Mouse (Mus musculus) forebrain, embryonic 15.5 days (tissue): ENCODE results near the gene Nudcd3. TPM values are rescaled to one million over a fixed set of nuclear protein-coding genes. Genes with fewer than 3 reads are reported as not detected.
"Not testable (repeated sequence)": the region's sequence is repeated elsewhere in the genome, so short reads cannot be mapped to it uniquely, and the experiment has no call there.

Experiments
- ATAC-seq: fragments of 200-750 bp; cut with Nextera tagmentation; replicated peaks from 2 replicates; pipeline ENCODE4 v1.8.0; 2017; ENCODE audit warnings: mild to moderate bottlenecking, moderate TSS enrichment, moderate library complexity
- H3K27ac ChIP-seq: fragments of 300-500 bp; sonication (generic); replicated peaks from 2 replicates; pipeline ENCODE4 v1.5.1; 2015; ENCODE audit warnings: mild to moderate bottlenecking, inconsistent platforms
- H3K27me3 ChIP-seq: fragments of 300-500 bp; sonication (generic); 2 replicates; pipeline ENCODE4 v1.6.1; 2015; ENCODE audit warnings: inconsistent platforms
- H3K36me3 ChIP-seq: fragments of 300-500 bp; sonication (generic); 2 replicates; pipeline ENCODE4 v1.6.1; 2015; ENCODE audit warnings: mild to moderate bottlenecking, inconsistent platforms
- H3K4me1 ChIP-seq: fragments of 300-500 bp; sonication (generic); 2 replicates; pipeline ENCODE4 v1.6.1; 2015; ENCODE audit warnings: inconsistent platforms
- H3K4me2 ChIP-seq: fragments of 300-500 bp; sonication (generic); replicated peaks from 2 replicates; pipeline ENCODE4 v1.6.1; 2015; ENCODE audit warnings: mild to moderate bottlenecking, inconsistent platforms
- H3K4me3 ChIP-seq: fragments of 300-500 bp; sonication (generic); 2 replicates; pipeline ENCODE4 v1.5.1; 2015; ENCODE audit warnings: mild to moderate bottlenecking, inconsistent platforms
- H3K9ac ChIP-seq: fragments of 300-500 bp; sonication (generic); replicated peaks from 2 replicates; pipeline ENCODE4 v1.6.1; 2015; ENCODE audit warnings: mild to moderate bottlenecking, inconsistent platforms
- H3K9me3 ChIP-seq: fragments of 300-500 bp; sonication (generic); 2 replicates; pipeline ENCODE4 v1.6.1; 2016; ENCODE audit warnings: inconsistent platforms
- WGBS: fragments of 180-500 bp; shearing (Covaris S2); methylation state at CpG from one replicate; pipeline ENCODE4 v1.1.7; 2015; ENCODE audit warnings: mixed read lengths; 5-methylcytosine and 5-hydroxymethylcytosine counted together
- polyA plus RNA-seq: library from polyadenylated mRNA; unstranded; fragments of >200 nt; fragmentation: Nextera tagmentation; extraction: Ambion mirVana; gene quantifications from 2 replicates; pipeline ENCODE4 v1.2.1, GENCODE M21; 2015

Nudcd3 gene
- polyA plus RNA-seq, 1 experiment from 2014 or later, result 74.4 TPM

DNA sequence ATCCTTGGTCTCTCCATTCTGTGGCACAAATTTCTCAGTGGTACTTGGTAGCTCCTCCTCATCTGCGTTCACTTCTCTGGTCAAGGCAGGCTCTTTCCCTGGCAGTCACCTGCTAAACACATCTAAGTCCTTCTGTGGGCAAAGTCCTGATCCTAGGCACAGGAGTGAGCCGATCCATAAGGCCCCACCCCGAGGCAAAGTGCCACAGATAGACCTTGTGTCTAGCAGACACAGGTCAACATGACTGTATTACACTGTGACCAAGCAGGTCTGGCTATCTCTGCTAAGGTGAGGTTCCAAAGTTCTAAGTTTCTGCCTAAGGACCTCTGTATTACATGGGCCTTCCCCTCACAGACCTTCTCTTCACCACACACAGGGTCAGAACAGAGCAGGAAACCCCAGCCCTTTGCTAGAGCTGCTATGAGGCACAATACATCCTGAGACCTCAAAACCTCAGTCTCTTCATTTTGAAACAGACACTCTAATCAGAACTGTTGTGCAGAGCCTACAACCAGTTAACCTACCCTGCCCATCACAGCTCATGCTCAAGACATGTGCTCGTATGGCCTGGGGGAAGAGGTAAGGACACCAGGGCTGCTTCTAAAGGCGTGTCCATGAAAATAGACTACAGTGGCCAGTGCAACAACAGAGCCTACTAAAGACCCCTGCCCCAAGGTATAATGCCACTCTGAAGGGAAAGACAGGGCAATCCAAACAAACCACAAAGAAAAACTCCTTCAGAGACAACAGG lies 88.3 kb downstream of the Nudcd3 start:
- WGBS, result 95% methylated on average over 5 of the region's 5 CpGs
- Histone ChIP-seq H3K27ac (no peak overlapping the region), H3K4me2 (no peak overlapping the region), H3K4me1 (no peaks in the 10 kb centered on the region), H3K27me3 (no peaks in the 10 kb centered on the region), H3K9me3 (no peaks in the 10 kb centered on the region), H3K9ac (no peak overlapping the region), H3K4me3 (no peak overlapping the region), H3K36me3 (peaks cover 40% of the 10 kb centered on the region)
- ATAC-seq, result no peak

DNA sequence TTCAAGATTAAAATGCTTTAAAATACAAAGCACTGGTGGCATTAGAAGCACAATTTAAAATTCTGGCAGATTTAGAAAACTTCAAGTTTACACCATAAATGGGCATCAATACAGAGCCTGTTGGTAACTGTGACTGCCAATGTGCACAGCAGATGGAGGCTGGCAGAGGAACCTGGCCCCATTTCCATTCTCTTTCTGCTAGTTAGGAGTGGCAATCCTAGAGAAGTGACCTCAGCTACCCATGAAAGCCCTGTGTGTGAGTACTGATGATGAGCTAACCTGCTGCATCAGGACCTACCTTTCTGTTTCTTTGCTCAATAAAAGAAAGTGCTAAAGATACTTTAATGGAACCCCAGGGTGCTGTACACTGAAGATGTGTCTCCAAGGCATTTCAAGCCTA lies 90.2 kb downstream of the Nudcd3 start:
- Histone ChIP-seq H3K9me3 (no peaks in the 10 kb centered on the region), H3K27ac (no peak overlapping the region; the same call in 1 of the 2 replicates), H3K4me1 (no peaks in the 10 kb centered on the region), H3K4me2 (no peak overlapping the region), H3K9ac (no peak overlapping the region), H3K27me3 (no peaks in the 10 kb centered on the region), H3K4me3 (no peak overlapping the region), H3K36me3 (peaks cover 44% of the 10 kb centered on the region)
- no peak for ATAC-seq

DNA sequence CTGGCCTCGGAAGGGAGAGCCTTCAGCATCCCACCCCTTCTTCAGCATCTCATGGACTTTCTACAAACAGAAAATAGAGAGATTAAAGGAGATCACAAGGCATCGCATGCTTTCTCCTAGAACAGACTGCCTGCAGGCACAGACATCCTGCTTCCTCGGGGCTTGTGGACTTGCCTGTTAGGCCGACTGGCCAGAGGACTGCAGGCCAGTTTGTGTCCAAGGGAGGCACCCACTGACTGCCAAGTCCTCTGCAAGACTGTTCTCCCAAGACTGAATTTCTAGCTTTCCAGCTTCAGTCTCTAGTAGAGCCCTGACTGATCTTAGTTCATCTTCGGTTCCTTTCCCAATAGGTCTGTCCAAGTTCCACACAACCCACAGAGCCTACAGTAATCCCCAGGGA lies 91.9 kb downstream of the Nudcd3 start:
- H3K4me2 ChIP-seq, result no peak overlapping the region
- H3K9me3 ChIP-seq, result no peaks in the 10 kb centered on the region
- H3K36me3 ChIP-seq, result peaks cover 44% of the 10 kb centered on the region
- ATAC-seq, result no peak
- H3K27me3 ChIP-seq, result no peaks in the 10 kb centered on the region
- WGBS, result 96% methylated on average over 5 of the region's 5 CpGs
- H3K9ac ChIP-seq, result no peak overlapping the region
- no peak overlapping the region for H3K4me3 ChIP-seq
- no peak overlapping the region for H3K27ac ChIP-seq
- no peaks in the 10 kb centered on the region for H3K4me1 ChIP-seq

DNA sequence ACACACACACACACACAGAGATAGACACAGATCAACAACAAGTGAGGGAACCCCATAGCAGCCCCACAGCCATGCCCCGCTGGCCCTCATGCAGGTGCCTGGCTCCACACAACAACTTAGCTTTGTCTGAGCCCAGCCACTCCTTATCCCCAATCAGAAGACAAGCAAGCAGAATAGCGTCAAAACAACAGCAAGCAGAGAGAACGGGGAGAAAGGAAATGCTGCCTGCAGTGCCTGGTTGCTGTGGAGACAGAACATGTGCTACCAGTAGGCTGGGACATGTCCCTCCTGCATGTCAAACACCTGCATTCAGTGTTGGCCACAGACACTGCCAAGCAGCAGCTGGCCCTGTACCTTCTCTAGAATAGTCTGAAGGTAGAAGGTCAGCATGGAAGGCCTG lies 92.5 kb downstream of the Nudcd3 start:
- Histone ChIP-seq H3K27me3 (no peaks in the 10 kb centered on the region), H3K27ac (no peak overlapping the region), H3K9me3 (no peaks in the 10 kb centered on the region), H3K4me2 (no peak overlapping the region), H3K36me3 (peaks cover 38% of the 10 kb centered on the region), H3K4me3 (no peak overlapping the region), H3K4me1 (no peaks in the 10 kb centered on the region), H3K9ac (no peak overlapping the region)
- 66% methylated on average over 3 of the region's 3 CpGs for WGBS
- ATAC-seq, result no peak

DNA sequence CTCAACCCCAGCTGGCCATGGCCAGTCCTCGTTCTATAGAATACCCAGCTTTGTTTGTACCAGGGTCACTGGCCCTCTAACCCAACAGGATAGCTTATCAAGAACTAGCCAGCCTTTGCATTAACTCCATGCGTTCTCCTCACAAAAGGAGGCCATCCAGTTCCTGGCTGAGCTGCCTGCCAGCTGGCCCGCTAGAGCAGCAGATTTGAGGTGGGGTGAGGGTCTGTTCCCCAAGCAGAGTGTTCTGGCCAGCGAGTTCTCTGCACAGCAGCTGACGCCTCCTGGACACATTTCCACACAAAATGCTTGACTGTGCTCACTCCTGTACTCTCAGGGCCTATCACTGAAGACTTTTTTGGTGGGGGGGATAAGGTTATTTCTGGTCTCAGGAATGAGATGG lies 95.5 kb downstream of the Nudcd3 start:
- Histone ChIP-seq H3K9ac (no peak overlapping the region), H3K4me2 (no peak overlapping the region), H3K9me3 (no peaks in the 10 kb centered on the region), H3K27ac (no peak overlapping the region), H3K4me3 (no peak overlapping the region), H3K4me1 (no peaks in the 10 kb centered on the region), H3K36me3 (peaks cover 14% of the 10 kb centered on the region), H3K27me3 (no peaks in the 10 kb centered on the region)
- WGBS, result 82% methylated on average over 5 of the region's 5 CpGs
- no peak for ATAC-seq

- not testable (repeated sequence) for H3K4me2 ChIP-seq, H3K4me1 ChIP-seq, H3K27me3 ChIP-seq, H3K4me3 ChIP-seq, H3K36me3 ChIP-seq, H3K9me3 ChIP-seq, H3K9ac ChIP-seq, ATAC-seq, H3K27ac ChIP-seq
- 96% methylated on average over 3 of the region's 3 CpGs for WGBS
These were observed 103.6 kb downstream of the Nudcd3 start for GRCm38 (mm10) chr11:6096637-6097036.

DNA sequence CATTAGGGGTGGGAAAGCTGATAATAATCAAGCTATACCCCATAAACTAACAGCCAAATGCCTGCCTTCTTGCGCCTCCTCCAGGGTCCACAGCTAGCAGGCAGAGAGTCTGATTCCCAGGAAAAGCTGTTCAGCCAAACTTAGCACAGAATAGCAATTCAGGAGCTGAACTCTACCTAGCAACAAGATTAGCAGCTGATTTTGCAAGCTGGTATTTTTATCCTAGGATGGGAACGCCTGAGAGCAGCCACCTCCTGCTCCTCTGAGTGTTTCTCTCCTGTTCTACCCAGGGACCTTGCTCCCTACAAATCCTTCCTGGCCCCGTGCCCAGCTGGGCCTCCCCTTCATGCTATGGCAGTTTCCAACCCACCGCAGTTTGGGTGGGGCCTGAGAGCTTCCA lies 113.2 kb downstream of the Nudcd3 start:
- Histone ChIP-seq H3K27me3 (no peaks in the 10 kb centered on the region), H3K4me2 (no peak overlapping the region), H3K9ac (no peak overlapping the region), H3K9me3 (no peaks in the 10 kb centered on the region), H3K4me3 (no peak overlapping the region), H3K4me1 (peaks cover 10% of the 10 kb centered on the region), H3K27ac (peak overlapping the region; percentile 80), H3K36me3 (no peaks in the 10 kb centered on the region)
- no peak for ATAC-seq
- WGBS, result 53% methylated on average over 4 of the region's 4 CpGs

DNA sequence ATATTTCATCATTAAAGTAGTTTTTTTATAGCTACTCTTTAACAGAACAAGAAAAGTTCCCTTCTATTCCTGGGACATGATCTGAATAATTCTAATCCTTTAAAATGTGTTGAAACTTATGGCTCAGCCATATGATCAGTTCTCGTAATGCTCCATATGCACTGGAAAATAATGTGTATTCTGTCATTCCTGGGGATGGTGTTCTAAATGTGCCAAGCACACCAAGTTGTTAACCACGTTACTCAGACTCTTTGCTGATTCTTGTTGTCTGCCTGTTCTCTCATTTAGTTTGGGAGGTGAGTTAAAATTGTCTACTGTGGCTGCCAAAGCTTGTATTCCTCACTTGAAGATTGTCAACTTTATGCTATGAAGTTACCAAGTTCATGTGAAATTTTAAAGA lies 121.5 kb downstream of the Nudcd3 start:
- H3K36me3 ChIP-seq, result no peaks in the 10 kb centered on the region
- H3K4me2 ChIP-seq, result no peak overlapping the region
- H3K9me3 ChIP-seq, result no peaks in the 10 kb centered on the region
- H3K9ac ChIP-seq, result no peak overlapping the region
- H3K27ac ChIP-seq, result peak overlapping the region; percentile 72
- no peaks in the 10 kb centered on the region for H3K27me3 ChIP-seq
- H3K4me1 ChIP-seq, result peaks cover 18% of the 10 kb centered on the region
- no peak; the same call in 1 of the 2 replicates for ATAC-seq
- H3K4me3 ChIP-seq, result no peak overlapping the region
- 73% methylated on average over 2 of the region's 2 CpGs for WGBS

DNA sequence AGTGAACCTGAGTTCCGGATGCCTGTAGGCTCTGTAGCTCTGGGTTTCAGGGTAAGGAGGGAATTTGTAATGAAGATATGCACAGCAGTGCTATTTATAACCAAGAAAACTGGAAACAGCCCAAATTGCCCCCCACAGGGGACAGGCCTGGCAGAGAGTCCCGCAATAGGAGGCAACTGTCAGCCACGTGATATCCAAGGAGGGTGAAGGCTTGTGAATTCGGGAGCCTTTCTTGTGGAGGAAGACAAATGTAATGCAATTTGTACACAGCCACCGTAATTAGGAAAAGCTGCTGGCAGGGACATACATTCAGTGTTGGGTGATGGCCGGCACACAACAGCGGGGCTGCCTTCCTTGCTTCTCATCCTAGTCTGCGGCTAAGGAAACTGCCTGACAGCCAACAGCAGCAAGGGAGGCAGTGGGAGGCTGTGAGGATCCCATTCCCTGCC lies 124.6 kb downstream of the Nudcd3 start:
- WGBS, result 23% methylated on average over 8 of the region's 8 CpGs
- no peak overlapping the region for H3K9ac ChIP-seq
- H3K27ac ChIP-seq, result peak overlapping the region; percentile 79

DNA sequence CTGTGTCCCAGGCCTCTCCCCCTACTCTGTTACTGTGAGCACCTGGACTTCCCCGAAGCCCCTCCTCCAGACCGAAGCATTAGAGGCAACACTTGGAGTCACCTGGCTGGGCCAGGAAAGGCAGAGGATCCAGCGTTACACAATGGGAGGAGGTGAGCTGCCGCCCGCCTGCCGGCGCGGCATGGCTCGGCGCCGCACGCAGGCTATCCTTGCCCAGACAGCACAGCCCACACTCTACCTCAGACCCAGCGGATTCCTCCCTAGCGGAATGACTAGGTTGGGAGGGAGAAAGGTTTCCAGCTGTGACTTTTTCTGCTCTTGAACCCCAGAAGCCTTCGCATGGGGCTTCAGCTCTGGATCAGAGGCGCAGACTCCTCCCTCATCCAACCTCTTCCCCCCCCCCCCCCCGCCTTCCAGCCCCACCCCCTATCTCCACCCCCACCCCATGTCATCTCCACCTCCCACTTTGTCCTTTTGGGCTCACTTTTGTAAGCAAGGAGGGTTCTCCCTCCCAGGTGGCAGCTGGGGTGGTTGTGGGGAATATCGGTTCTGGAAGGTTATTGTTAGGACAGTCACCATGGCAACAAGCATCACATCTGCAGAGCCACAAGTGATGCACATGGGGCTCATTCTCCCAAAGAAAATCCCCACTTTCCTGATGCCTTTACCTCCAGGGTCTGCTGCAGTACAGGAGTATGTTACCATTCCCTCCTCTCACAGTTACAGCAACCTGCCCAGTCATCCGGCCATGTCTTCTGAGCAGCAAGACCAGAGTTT lies 131.8 kb downstream of the Nudcd3 start:
- peaks cover 45% of the 10 kb centered on the region for H3K27me3 ChIP-seq
- H3K27ac ChIP-seq, result peak overlapping the region; percentile 14; the same call in 1 of the 2 replicates
- ATAC-seq, result no peak; the same call in 1 of the 2 replicates

More for the DNA sequence above, 124.6 kb downstream of the Nudcd3 start:
- Histone ChIP-seq H3K36me3 (no peaks in the 10 kb centered on the region), H3K27me3 (no peaks in the 10 kb centered on the region), H3K4me3 (no peak overlapping the region), H3K9me3 (no peaks in the 10 kb centered on the region), H3K4me1 (peaks cover 18% of the 10 kb centered on the region), H3K4me2 (no peak overlapping the region)
- peak; percentile 80 for ATAC-seq

DNA sequence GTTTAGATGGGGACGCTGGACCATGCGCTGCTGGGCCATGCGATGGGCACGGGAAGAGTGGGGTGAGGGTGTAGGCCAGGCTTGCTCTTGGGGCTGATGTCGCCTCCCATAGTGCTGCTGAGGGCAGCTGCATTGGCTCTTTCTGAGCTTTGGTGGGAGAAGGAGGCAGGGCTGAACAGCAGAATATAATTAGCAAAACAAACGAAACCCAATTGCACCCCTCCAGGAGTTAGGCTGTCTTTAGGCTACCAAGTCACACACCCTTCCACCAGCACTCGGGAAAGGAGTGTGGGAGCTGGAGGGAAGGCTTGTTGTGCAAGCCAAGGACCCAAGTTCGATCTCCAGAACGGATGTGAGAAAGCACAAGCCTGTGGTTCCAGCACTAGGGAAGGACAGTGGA lies 133.1 kb downstream of the Nudcd3 start:
- no peak overlapping the region for H3K4me2 ChIP-seq
- no peaks in the 10 kb centered on the region for H3K36me3 ChIP-seq
- H3K4me1 ChIP-seq, result peaks cover 32% of the 10 kb centered on the region
- no peak overlapping the region for H3K4me3 ChIP-seq
- WGBS, result 32% methylated on average over 9 of the region's 9 CpGs
- H3K9me3 ChIP-seq, result no peaks in the 10 kb centered on the region
- peaks cover 51% of the 10 kb centered on the region for H3K27me3 ChIP-seq
- no peak for ATAC-seq
- H3K9ac ChIP-seq, result no peak overlapping the region
- H3K27ac ChIP-seq, result no peak overlapping the region

More for the DNA sequence above, 131.8 kb downstream of the Nudcd3 start:
- Histone ChIP-seq H3K4me1 (peaks cover 27% of the 10 kb centered on the region), H3K9me3 (no peaks in the 10 kb centered on the region), H3K4me2 (peak overlapping the region; percentile 42), H3K9ac (peak overlapping the region; percentile 31; the same call in 1 of the 2 replicates), H3K36me3 (no peaks in the 10 kb centered on the region), H3K4me3 (peak overlapping the region; percentile 25)
- 6% methylated on average over 18 of the region's 19 CpGs for WGBS

DNA sequence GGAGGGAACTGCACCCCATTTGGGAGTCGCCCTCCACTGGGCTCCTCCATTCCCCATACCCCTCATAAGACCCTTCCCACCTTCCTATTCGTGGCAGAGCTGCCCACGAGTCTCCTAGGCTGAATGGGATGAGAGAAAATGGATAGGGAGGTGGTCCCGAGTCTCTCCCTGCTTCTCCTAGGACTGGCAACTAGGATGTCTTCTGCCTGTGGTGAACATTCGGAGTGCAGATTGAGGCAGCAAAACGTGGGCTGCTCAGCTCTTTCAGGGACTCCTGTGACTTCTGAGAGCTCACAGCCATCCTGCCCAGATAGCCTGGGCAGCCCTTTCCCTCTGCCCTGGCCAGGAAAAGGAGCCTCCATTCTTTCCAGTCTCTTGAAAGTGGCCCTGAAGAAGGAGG lies 134.0 kb downstream of the Nudcd3 start, which contains the start of gene Camk2b:
TSS of gene Camk2b (minus strand) at position 187 of the 400 bp plus-strand sequence.
- H3K27me3 ChIP-seq, result peaks cover 51% of the 10 kb centered on the region

More for the DNA sequence above, 134.0 kb downstream of the Nudcd3 start, which contains the start of gene Camk2b:
- peak within 1 kb of the TSS; percentile 87 for H3K27ac ChIP-seq
- peaks cover 32% of the 10 kb centered on the region for H3K4me1 ChIP-seq
- no peak for ATAC-seq
- no peaks in the 10 kb centered on the region for H3K36me3 ChIP-seq
- H3K9me3 ChIP-seq, result no peaks in the 10 kb centered on the region
- WGBS, result 6% methylated on average over 6 of the region's 6 CpGs
- H3K4me3 ChIP-seq, result peak within 1 kb of the TSS; percentile 74
- peak within 1 kb of the TSS; percentile 69 for H3K9ac ChIP-seq
- peak within 1 kb of the TSS; percentile 58 for H3K4me2 ChIP-seq
